Mouse (Mus musculus): ENCODE measurements around the gene Lrit3. TPM values are rescaled to one million over a fixed set of nuclear protein-coding genes. Genes with fewer than 3 reads are reported as not detected.

The Lrit3 gene
- not detected for polyA plus RNA-seq (2014; fragmentation: Illumina TruSeq; extraction: RNeasy Lipid Tissue Mini Kit (QIAGEN cat#74804); ENCODE audit: insufficient read depth, low read depth, low replicate concordance)

GRCm38 (mm10) chr3:129803765-129804164 lies at the start of gene Lrit3:
Lrit3 (minus strand) TSS chr3:129804030.

DNA sequence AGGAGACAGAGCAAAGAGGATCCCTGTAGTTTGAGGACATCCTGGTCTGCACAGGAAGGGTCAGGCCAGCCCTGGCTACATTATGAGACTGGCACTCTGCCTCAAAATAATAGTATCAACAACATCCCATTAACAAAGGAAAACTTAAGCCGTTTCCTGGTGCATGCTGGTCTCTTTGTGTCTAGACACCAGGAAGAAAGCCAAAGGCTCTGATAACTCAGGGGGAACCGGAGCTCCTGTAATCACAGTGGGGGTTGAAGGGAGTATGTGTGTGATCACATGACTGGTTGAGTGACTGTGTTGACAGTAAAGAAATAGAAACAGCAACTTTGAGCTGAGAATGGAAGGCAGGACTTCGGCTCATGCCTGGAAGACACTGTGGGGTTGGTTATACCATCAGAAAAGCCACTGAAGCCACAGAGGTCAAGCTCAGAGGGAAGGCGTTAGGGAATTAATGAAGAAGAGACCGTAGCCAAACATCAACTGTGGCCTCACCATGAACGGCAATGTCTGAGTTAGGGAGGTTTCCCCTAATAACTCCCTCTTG lies 31.6 kb upstream of the Lrit3 start, which contains the start of gene Cfi:
TSS of gene Cfi (plus strand) at position 497 of the 547 bp plus-strand sequence.

DNA sequence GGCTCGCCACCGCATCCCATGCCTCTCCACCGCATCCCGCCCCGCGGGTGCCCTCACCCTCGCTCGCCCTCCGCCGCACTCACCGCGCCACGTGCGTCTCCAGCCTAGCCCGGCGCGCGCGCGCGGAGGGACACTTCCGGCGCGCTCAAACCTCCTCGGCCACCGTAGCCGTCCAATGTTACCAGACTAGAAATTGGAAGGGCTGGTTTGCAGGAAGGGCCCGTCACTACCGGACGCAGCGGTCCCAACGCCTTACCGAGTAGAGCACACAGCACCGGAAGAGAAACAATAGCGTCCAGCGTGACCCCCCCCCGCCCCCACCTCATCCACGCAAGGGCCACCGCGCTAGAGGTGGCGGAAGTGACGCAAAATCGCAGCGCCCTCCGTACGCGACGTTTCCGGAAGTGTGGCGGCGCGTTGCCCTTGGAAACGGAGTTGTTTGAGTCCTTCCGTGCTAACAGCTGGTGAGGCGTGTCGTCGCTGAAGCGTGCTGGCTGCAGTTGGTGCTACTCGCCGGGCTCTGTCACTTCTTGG lies 27.3 kb upstream of the Lrit3 start, which contains the start of gene Gar1:
TSS of gene Gar1 (minus strand) at position 362 of the 534 bp plus-strand sequence.

GRCm38 (mm10) chr3:129822206-129822775 lies 18.5 kb upstream of the Lrit3 start, which contains the start of gene Rrh:
Rrh (minus strand) TSS chr3:129822587.

GRCm38 (mm10) chr3:129754650-129755604 lies 48.9 kb downstream of the Lrit3 start, which contains the start of gene Egf:
Egf (minus strand) TSS chr3:129755316.

Other genes starting within 250 kb of the Lrit3 start
- 0.54 TPM for gene Egf, start 48.7 kb downstream of the Lrit3 start, polyA plus RNA-seq (2014; fragmentation: Illumina TruSeq; extraction: RNeasy Lipid Tissue Mini Kit (QIAGEN cat#74804); ENCODE audit: insufficient read depth, low read depth, low replicate concordance)
- not detected for gene Rrh, start 18.6 kb upstream of the Lrit3 start, polyA plus RNA-seq (2014; fragmentation: Illumina TruSeq; extraction: RNeasy Lipid Tissue Mini Kit (QIAGEN cat#74804); ENCODE audit: insufficient read depth, low read depth, low replicate concordance)
- gene Gar1, start 27.4 kb upstream of the Lrit3 start, polyA plus RNA-seq (2014; fragmentation: Illumina TruSeq; extraction: RNeasy Lipid Tissue Mini Kit (QIAGEN cat#74804); ENCODE audit: insufficient read depth, low read depth, low replicate concordance): 33.0 TPM
- 0.43 TPM for gene Cfi, start 31.9 kb upstream of the Lrit3 start, polyA plus RNA-seq (2014; fragmentation: Illumina TruSeq; extraction: RNeasy Lipid Tissue Mini Kit (QIAGEN cat#74804); ENCODE audit: insufficient read depth, low read depth, low replicate concordance)
- gene Pla2g12a, start 74.6 kb upstream of the Lrit3 start, polyA plus RNA-seq (2014; fragmentation: Illumina TruSeq; extraction: RNeasy Lipid Tissue Mini Kit (QIAGEN cat#74804); ENCODE audit: insufficient read depth, low read depth, low replicate concordance): 19.5 TPM
- gene Casp6, start 97.4 kb upstream of the Lrit3 start, polyA plus RNA-seq (2014; fragmentation: Illumina TruSeq; extraction: RNeasy Lipid Tissue Mini Kit (QIAGEN cat#74804); ENCODE audit: insufficient read depth, low read depth, low replicate concordance): 30.2 TPM
- gene Mcub, start 166.2 kb upstream of the Lrit3 start, polyA plus RNA-seq (2014; fragmentation: Illumina TruSeq; extraction: RNeasy Lipid Tissue Mini Kit (QIAGEN cat#74804); ENCODE audit: insufficient read depth, low read depth, low replicate concordance): 11.8 TPM

Measured in lung, adult 10 weeks (tissue).